Mouse (Mus musculus) MEL (cell line): ENCODE measurements around the gene Trpm3.

Experiments
- CTCF ChIP-seq, 3 experiments: IDR thresholded peaks in 2 of 3; conservative IDR thresholded peaks in 1 of 3; 2 replicates each; pipeline ENCODE4 v1.5.1; 2011 to 2012; ENCODE audit warnings: low read length in 3 of 3, low read depth in 2 of 3, mild to moderate bottlenecking in 2 of 3, improper control_type of control experiment in 1 of 3, inconsistent platforms in 1 of 3, mixed read lengths in 1 of 3, moderate library complexity in 1 of 3; ENCODE audit not compliant: control insufficient read depth in 1 of 3, insufficient read depth in 1 of 3, poor library complexity in 1 of 3, severe bottlenecking in 1 of 3
- POLR2A ChIP-seq, 2 experiments: IDR thresholded peaks; 2 replicates each; pipeline ENCODE4 v1.6.1; 2011 to 2012; ENCODE audit warnings: low read length in 2 of 2, mild to moderate bottlenecking in 2 of 2, control low read depth in 1 of 2, improper control_type of control experiment in 1 of 2, low read depth in 1 of 2, moderate library complexity in 1 of 2; ENCODE audit not compliant: control insufficient read depth in 1 of 2, insufficient read depth in 1 of 2, poor library complexity in 1 of 2
- SMC3 ChIP-seq: IDR thresholded peaks from 2 replicates; pipeline ENCODE4 v1.6.1; 2011; ENCODE audit warnings: low read depth, low read length, improper control_type of control experiment

GRCm38 (mm10) chr19:22789753-22790152 is 650.9 kb downstream of the Trpm3 start:
- no peak for TF ChIP-seq SMC3
- no peak for TF ChIP-seq POLR2A (IDR thresholded peaks at IDR 0.05; ENCODE audit: control insufficient read depth in 1 of 2, insufficient read depth in 1 of 2, low read depth in 1 of 2, low read length in 2 of 2, poor library complexity in 1 of 2)
- TF ChIP-seq CTCF (IDR thresholded peaks at IDR 0.05 in 2 of 3, conservative IDR thresholded peaks at IDR 0.05 in 1 of 3; ENCODE audit: control insufficient read depth in 1 of 3, insufficient read depth in 1 of 3, low read depth in 2 of 3, low read length in 3 of 3, poor library complexity in 1 of 3, severe bottlenecking in 1 of 3), result no peak
